Mouse (Mus musculus): ENCODE data around the gene Angptl4. TPM values are rescaled to one million over a fixed set of nuclear protein-coding genes. Genes with fewer than 3 reads are reported as not detected.
"Not testable (repeated sequence)": the region's sequence is repeated elsewhere in the genome, so short reads cannot be mapped to it uniquely, and the experiment has no call there.

Gene Angptl4
- polyA plus RNA-seq, 1 experiment from 2014 or later: 25.1 TPM

- Histone ChIP-seq H3K36me3 (ENCODE audit: control insufficient read depth, insufficient read depth, low read length) (peaks cover 22% of the 10 kb centered on the region), H3K9ac (replicated peaks; ENCODE audit: low read depth, low read length) (no peak overlapping the region), H3K27me3 (ENCODE audit: control insufficient read depth, insufficient read depth, low read length) (no peaks in the 10 kb centered on the region), H3K9me3 (ENCODE audit: control insufficient read depth, low read depth, low read length) (0 out of 2 replicates have a peak, but pooled peaks cover 4% of the 10 kb centered on the region), H3K27ac (ENCODE audit: low read length) (no peak overlapping the region), H3K4me3 (ENCODE audit: low read depth, low read length) (no peak overlapping the region), H3K4me2 (replicated peaks; ENCODE audit: low read depth, low read length) (no peak overlapping the region), H3K4me1 (ENCODE audit: control insufficient read depth, insufficient read depth, low read length) (no peaks in the 10 kb centered on the region)
- ATAC-seq (ENCODE audit: insufficient number of reproducible peaks, insufficient read depth, low FRiP score, low read depth): no peak
- 67% methylated on average over 5 of the region's 5 CpGs for WGBS
These were observed 36.8 kb downstream of the Angptl4 start for GRCm38 (mm10) chr17:33744686-33745384.

GRCm38 (mm10) chr17:33742420-33742819, 39.2 kb downstream of the Angptl4 start:
- Histone ChIP-seq H3K27me3 (ENCODE audit: control insufficient read depth, insufficient read depth, low read length) (no peaks in the 10 kb centered on the region), H3K27ac (ENCODE audit: low read length) (no peak overlapping the region), H3K9me3 (ENCODE audit: control insufficient read depth, low read depth, low read length) (0 out of 2 replicates have a peak, but pooled peaks cover 4% of the 10 kb centered on the region), H3K4me2 (replicated peaks; ENCODE audit: low read depth, low read length) (no peak overlapping the region), H3K4me1 (ENCODE audit: control insufficient read depth, insufficient read depth, low read length) (no peaks in the 10 kb centered on the region), H3K9ac (replicated peaks; ENCODE audit: low read depth, low read length) (no peak overlapping the region), H3K4me3 (ENCODE audit: low read depth, low read length) (no peak overlapping the region), H3K36me3 (ENCODE audit: control insufficient read depth, insufficient read depth, low read length) (peaks cover 11% of the 10 kb centered on the region; the same call in 1 of the 2 replicates)
- no peak for ATAC-seq (ENCODE audit: insufficient number of reproducible peaks, insufficient read depth, low FRiP score, low read depth)
- 96% methylated on average over 1 of the region's 1 CpGs for WGBS

- not testable (repeated sequence) for H3K9ac ChIP-seq (replicated peaks; ENCODE audit: low read depth, low read length); H3K36me3 ChIP-seq (ENCODE audit: control insufficient read depth, insufficient read depth, low read length); H3K4me1 ChIP-seq (ENCODE audit: control insufficient read depth, insufficient read depth, low read length); H3K9me3 ChIP-seq (ENCODE audit: control insufficient read depth, low read depth, low read length); H3K27ac ChIP-seq (ENCODE audit: low read length); H3K4me3 ChIP-seq (ENCODE audit: low read depth, low read length); H3K27me3 ChIP-seq (ENCODE audit: control insufficient read depth, insufficient read depth, low read length); H3K4me2 ChIP-seq (replicated peaks; ENCODE audit: low read depth, low read length); ATAC-seq (ENCODE audit: insufficient number of reproducible peaks, insufficient read depth, low FRiP score, low read depth)
- WGBS: 73% methylated on average over 10 of the region's 10 CpGs
These were observed 48.1 kb downstream of the Angptl4 start for GRCm38 (mm10) chr17:33733526-33733925.

GRCm38 (mm10) chr17:33732556-33733083, 49.0 kb downstream of the Angptl4 start:
- not testable (repeated sequence) for H3K4me3 ChIP-seq (ENCODE audit: low read depth, low read length); H3K9me3 ChIP-seq (ENCODE audit: control insufficient read depth, low read depth, low read length); H3K36me3 ChIP-seq (ENCODE audit: control insufficient read depth, insufficient read depth, low read length); H3K27me3 ChIP-seq (ENCODE audit: control insufficient read depth, insufficient read depth, low read length); H3K27ac ChIP-seq (ENCODE audit: low read length); H3K9ac ChIP-seq (replicated peaks; ENCODE audit: low read depth, low read length); H3K4me2 ChIP-seq (replicated peaks; ENCODE audit: low read depth, low read length); H3K4me1 ChIP-seq (ENCODE audit: control insufficient read depth, insufficient read depth, low read length); ATAC-seq (ENCODE audit: insufficient number of reproducible peaks, insufficient read depth, low FRiP score, low read depth)
- WGBS: 64% methylated on average over 9 of the region's 9 CpGs

GRCm38 (mm10) chr17:33729215-33729614, 52.4 kb downstream of the Angptl4 start:
- Histone ChIP-seq H3K27me3 (ENCODE audit: control insufficient read depth, insufficient read depth, low read length) (no peaks in the 10 kb centered on the region), H3K27ac (ENCODE audit: low read length) (no peak overlapping the region), H3K9me3 (ENCODE audit: control insufficient read depth, low read depth, low read length) (no peaks in the 10 kb centered on the region), H3K9ac (replicated peaks; ENCODE audit: low read depth, low read length) (no peak overlapping the region), H3K4me2 (replicated peaks; ENCODE audit: low read depth, low read length) (no peak overlapping the region), H3K4me3 (ENCODE audit: low read depth, low read length) (no peak overlapping the region), H3K4me1 (ENCODE audit: control insufficient read depth, insufficient read depth, low read length) (no peaks in the 10 kb centered on the region), H3K36me3 (ENCODE audit: control insufficient read depth, insufficient read depth, low read length) (no peaks in the 10 kb centered on the region)
- no peak for ATAC-seq (ENCODE audit: insufficient number of reproducible peaks, insufficient read depth, low FRiP score, low read depth)
- WGBS: 63% methylated on average over 2 of the region's 2 CpGs

GRCm38 (mm10) chr17:33728396-33728795, 53.2 kb downstream of the Angptl4 start:
- Histone ChIP-seq H3K27ac (ENCODE audit: low read length) (no peak overlapping the region), H3K36me3 (ENCODE audit: control insufficient read depth, insufficient read depth, low read length) (no peaks in the 10 kb centered on the region), H3K9me3 (ENCODE audit: control insufficient read depth, low read depth, low read length) (no peaks in the 10 kb centered on the region), H3K4me1 (ENCODE audit: control insufficient read depth, insufficient read depth, low read length) (no peaks in the 10 kb centered on the region), H3K27me3 (ENCODE audit: control insufficient read depth, insufficient read depth, low read length) (no peaks in the 10 kb centered on the region), H3K4me2 (replicated peaks; ENCODE audit: low read depth, low read length) (no peak overlapping the region), H3K4me3 (ENCODE audit: low read depth, low read length) (no peak overlapping the region), H3K9ac (replicated peaks; ENCODE audit: low read depth, low read length) (no peak overlapping the region)
- ATAC-seq (ENCODE audit: insufficient number of reproducible peaks, insufficient read depth, low FRiP score, low read depth): no peak
- 70% methylated on average over 2 of the region's 2 CpGs for WGBS

Other genes with a start within 250 kb of the Angptl4 start
- gene Myo1f, start 226.1 kb downstream of the Angptl4 start, polyA plus RNA-seq (2014; fragmentation: Nextera tagmentation; extraction: Ambion mirVana): 3.2 and 3.5 TPM in 2 replicates
- 85.5 and 98.8 TPM in 2 replicates for gene Zfp414, start 152.7 kb downstream of the Angptl4 start, polyA plus RNA-seq (2014; fragmentation: Nextera tagmentation; extraction: Ambion mirVana)
- 0.59 and 0.62 TPM in 2 replicates for gene Pram1, start 143.8 kb downstream of the Angptl4 start, polyA plus RNA-seq (2014; fragmentation: Nextera tagmentation; extraction: Ambion mirVana)
- 313 and 333 TPM in 2 replicates for gene Hnrnpm, start 95.0 kb downstream of the Angptl4 start, polyA plus RNA-seq (2014; fragmentation: Nextera tagmentation; extraction: Ambion mirVana)
- 42.8 and 49.3 TPM in 2 replicates for gene March2, start 63.2 kb downstream of the Angptl4 start, polyA plus RNA-seq (2014; fragmentation: Nextera tagmentation; extraction: Ambion mirVana)
- gene Rab11b, start 21.3 kb downstream of the Angptl4 start, polyA plus RNA-seq (2014; fragmentation: Nextera tagmentation; extraction: Ambion mirVana): 255 and 296 TPM in 2 replicates
- 32.5 and 33.5 TPM in 2 replicates for gene Kank3, start 28.7 kb upstream of the Angptl4 start, polyA plus RNA-seq (2014; fragmentation: Nextera tagmentation; extraction: Ambion mirVana)
- 1,306 and 1,470 TPM in 2 replicates for gene Rps28, start 42.7 kb upstream of the Angptl4 start, polyA plus RNA-seq (2014; fragmentation: Nextera tagmentation; extraction: Ambion mirVana)
- 471 and 592 TPM in 2 replicates for gene Ndufa7, start 42.7 kb upstream of the Angptl4 start, polyA plus RNA-seq (2014; fragmentation: Nextera tagmentation; extraction: Ambion mirVana)
- gene Cd320, start 61.3 kb upstream of the Angptl4 start, polyA plus RNA-seq (2014; fragmentation: Nextera tagmentation; extraction: Ambion mirVana): 75.6 and 79.6 TPM in 2 replicates
- gene Gm7029, start 92.0 kb upstream of the Angptl4 start, polyA plus RNA-seq (2014; fragmentation: Nextera tagmentation; extraction: Ambion mirVana): not detected in 2 replicates
- gene Kifc1, start 108.8 kb upstream of the Angptl4 start, polyA plus RNA-seq (2014; fragmentation: Nextera tagmentation; extraction: Ambion mirVana): 6.8 TPM in 2 replicates
- 0.54 and 1.00 TPM in 2 replicates for gene Platr17, start 123.3 kb upstream of the Angptl4 start, polyA plus RNA-seq (2014; fragmentation: Nextera tagmentation; extraction: Ambion mirVana)
- 39.2 and 44.6 TPM in 2 replicates for gene Daxx, start 127.6 kb upstream of the Angptl4 start, polyA plus RNA-seq (2014; fragmentation: Nextera tagmentation; extraction: Ambion mirVana)
- 45.3 and 47.9 TPM in 2 replicates for gene Tapbp, start 134.1 kb upstream of the Angptl4 start, polyA plus RNA-seq (2014; fragmentation: Nextera tagmentation; extraction: Ambion mirVana)
- 9.4 and 10.4 TPM in 2 replicates for gene Zbtb22, start 134.1 kb upstream of the Angptl4 start, polyA plus RNA-seq (2014; fragmentation: Nextera tagmentation; extraction: Ambion mirVana)
- gene Rgl2, start 147.7 kb upstream of the Angptl4 start, polyA plus RNA-seq (2014; fragmentation: Nextera tagmentation; extraction: Ambion mirVana): 38.4 and 39.8 TPM in 2 replicates
- 141 and 152 TPM in 2 replicates for gene Pfdn6, start 158.5 kb upstream of the Angptl4 start, polyA plus RNA-seq (2014; fragmentation: Nextera tagmentation; extraction: Ambion mirVana)
- 19.0 and 23.0 TPM in 2 replicates for gene Wdr46, start 158.8 kb upstream of the Angptl4 start, polyA plus RNA-seq (2014; fragmentation: Nextera tagmentation; extraction: Ambion mirVana)
- gene B3galt4, start 169.7 kb upstream of the Angptl4 start, polyA plus RNA-seq (2014; fragmentation: Nextera tagmentation; extraction: Ambion mirVana): 2.8 and 2.9 TPM in 2 replicates
- gene Vps52, start 174.0 kb upstream of the Angptl4 start, polyA plus RNA-seq (2014; fragmentation: Nextera tagmentation; extraction: Ambion mirVana): 31.5 and 34.8 TPM in 2 replicates
- gene Rps18, start 174.2 kb upstream of the Angptl4 start, polyA plus RNA-seq (2014; fragmentation: Nextera tagmentation; extraction: Ambion mirVana): 2,047 and 2,164 TPM in 2 replicates
- gene H2-K1, start 218.5 kb upstream of the Angptl4 start, polyA plus RNA-seq (2014; fragmentation: Nextera tagmentation; extraction: Ambion mirVana): 38.3 and 38.8 TPM in 2 replicates
- 7.5 and 8.6 TPM in 2 replicates for gene Ring1, start 242.8 kb upstream of the Angptl4 start, polyA plus RNA-seq (2014; fragmentation: Nextera tagmentation; extraction: Ambion mirVana)
- gene H2-Ke6, start 246.2 kb upstream of the Angptl4 start, polyA plus RNA-seq (2014; fragmentation: Nextera tagmentation; extraction: Ambion mirVana): 41.7 and 44.9 TPM in 2 replicates
- gene Slc39a7, start 249.9 kb upstream of the Angptl4 start, polyA plus RNA-seq (2014; fragmentation: Nextera tagmentation; extraction: Ambion mirVana): 81.3 and 91.7 TPM in 2 replicates
- gene Rxrb, start 250.0 kb upstream of the Angptl4 start, polyA plus RNA-seq (2014; fragmentation: Nextera tagmentation; extraction: Ambion mirVana): 21.7 and 22.4 TPM in 2 replicates